ENCODE assay signal across 35 mouse cellular contexts in genomic region chr1:178832571-178832970, GRCm38 (mm10).
"Had no signal": no experiment of that assay in that cellular context is flagged by ENCODE, and none has a peak within 500 bp of the region (broad histone marks: within the 10 kb centered on the region; RNA-seq: fewer than 3 reads in every experiment).

No protein-coding gene starts in this region.

- H3K27me3 ChIP-seq: heart, embryonic 12.5 days; heart, embryonic 13.5 days; heart, embryonic 15.5 days; hindbrain, embryonic 12.5 days; hindbrain, embryonic 13.5 days; hindbrain, embryonic 15.5 days; intestine, embryonic 15.5 days; kidney, embryonic 15.5 days had no signal

- H3K27ac ChIP-seq: heart, embryonic 10.5 days; heart, embryonic 13.5 days; heart, embryonic 15.5 days; hindbrain, embryonic 10.5 days; hindbrain, embryonic 12.5 days; hindbrain, embryonic 13.5 days; hindbrain, embryonic 14.5 days; hindbrain, embryonic 15.5 days; hindbrain, postnatal 0 days; intestine, embryonic 15.5 days; kidney, embryonic 15.5 days; kidney, postnatal 0 days; layer of hippocampus, adult 2 months had no signal

- ATAC-seq: hindbrain, embryonic 16.5 days; hindbrain, postnatal 0 days; inflammation-experienced regulatory T-cells, adult 6 months; intestine, embryonic 15.5 days; intestine, embryonic 16.5 days; intestine, postnatal 0 days had no signal

- H3K4me1 ChIP-seq: intestine, embryonic 15.5 days had no signal

- H3K4me3 ChIP-seq: heart, embryonic 10.5 days; heart, embryonic 12.5 days; heart, embryonic 13.5 days; heart, embryonic 15.5 days; hindbrain, embryonic 10.5 days; hindbrain, embryonic 12.5 days; hindbrain, embryonic 13.5 days; hindbrain, embryonic 15.5 days; intestine, embryonic 15.5 days; kidney, embryonic 15.5 days; layer of hippocampus, adult 2 months had no signal

- DNase-seq: heart, postnatal 10 days; heart, postnatal 14 days; heart, postnatal 36 days; heart, postnatal 4 days; kidney, adult 11 months; kidney, adult 18-20 months; kidney, adult 2 months; kidney, adult 8-10 months; kidney, adult 9 months; kidney, postnatal 10 days; kidney, postnatal 14 days; kidney, postnatal 25 days; kidney, postnatal 36 days; kidney, postnatal 4 days; layer of hippocampus, adult 9-11 months; layer of hippocampus, postnatal 36 days had no signal

- H3K4me2 ChIP-seq: heart, embryonic 11.5 days; heart, embryonic 12.5 days; heart, embryonic 13.5 days; heart, embryonic 15.5 days; hindbrain, embryonic 12.5 days; hindbrain, embryonic 13.5 days; hindbrain, embryonic 14.5 days; hindbrain, embryonic 15.5 days; intestine, embryonic 15.5 days; kidney, embryonic 15.5 days had no signal

- H3K9ac ChIP-seq: heart, embryonic 12.5 days; heart, embryonic 13.5 days; heart, embryonic 15.5 days; hindbrain, embryonic 12.5 days; hindbrain, embryonic 13.5 days; hindbrain, embryonic 14.5 days; hindbrain, embryonic 15.5 days; intestine, embryonic 15.5 days; kidney, embryonic 15.5 days had no signal

- H3K9me3 ChIP-seq: heart, embryonic 10.5 days; heart, embryonic 12.5 days; heart, embryonic 13.5 days; heart, embryonic 15.5 days; hindbrain, embryonic 10.5 days; hindbrain, embryonic 12.5 days; hindbrain, embryonic 13.5 days; hindbrain, embryonic 15.5 days; intestine, embryonic 15.5 days; kidney, embryonic 15.5 days had no signal

- H3K36me3 ChIP-seq: heart, embryonic 12.5 days; heart, embryonic 13.5 days; heart, embryonic 15.5 days; hindbrain, embryonic 10.5 days; hindbrain, embryonic 12.5 days; hindbrain, embryonic 13.5 days; hindbrain, embryonic 15.5 days; intestine, embryonic 15.5 days; kidney, embryonic 15.5 days had no signal
